Mouse (Mus musculus) ES-E14 (cell line): ENCODE data around the gene Nebl. TPM values are rescaled to one million over a fixed set of nuclear protein-coding genes. Genes with fewer than 3 reads are reported as not detected.

ENCODE experiments used
- DNase-seq: peaks from one replicate; pipeline ENCODE4 v3.0.0-alpha.2; 2013; ENCODE audit warnings: low read depth, low spot score
- H3K27ac ChIP-seq: 2 replicates; pipeline ENCODE4 v1.5.1; 2012; ENCODE audit warnings: low read depth, mild to moderate bottlenecking, low read length, moderate library complexity, mixed read lengths; ENCODE audit not compliant: poor library complexity, insufficient read depth, severe bottlenecking
- H3K36me3 ChIP-seq: 2 replicates; pipeline ENCODE4 v1.6.1; 2012; ENCODE audit warnings: mild to moderate bottlenecking, low read length, moderate library complexity, mixed read lengths; ENCODE audit not compliant: control insufficient read depth, poor library complexity, insufficient read depth, severe bottlenecking
- H3K4me1 ChIP-seq, 2 experiments: fragments of 150-350 bp in 1 of 2; sonication (generic) in 1 of 2; 2 replicates each; pipeline ENCODE4 v1.6.1; 2012; ENCODE audit warnings: low read length in 2 of 2, mild to moderate bottlenecking in 1 of 2, mixed read lengths in 1 of 2; ENCODE audit not compliant: control insufficient read depth in 2 of 2, insufficient read depth in 2 of 2, poor library complexity in 1 of 2
- H3K4me3 ChIP-seq, 2 experiments: fragments of 150-350 bp in 1 of 2; sonication (generic) in 1 of 2; 2 replicates each; pipeline ENCODE4 v1.5.1; 2012; ENCODE audit warnings: low read length in 2 of 2, low read depth in 1 of 2, mild to moderate bottlenecking in 1 of 2, mixed read lengths in 1 of 2; ENCODE audit not compliant: insufficient read depth in 1 of 2, poor library complexity in 1 of 2, severe bottlenecking in 1 of 2
- H3K9ac ChIP-seq: 2 replicates; pipeline ENCODE4 v1.6.1; 2012; ENCODE audit warnings: low read depth, mild to moderate bottlenecking, low read length, mixed read lengths; ENCODE audit not compliant: poor library complexity, insufficient read depth, severe bottlenecking
- H3K9me3 ChIP-seq: fragments of 150-350 bp; sonication (generic); 2 replicates; pipeline ENCODE4 v1.6.1; 2012; ENCODE audit warnings: low read depth, mild to moderate bottlenecking, low read length; ENCODE audit not compliant: control insufficient read depth, insufficient read depth
- CHD2 ChIP-seq: IDR thresholded peaks from 2 replicates; pipeline ENCODE4 v1.6.1; 2014; ENCODE audit warnings: mild to moderate bottlenecking, low read depth, low read length, inconsistent platforms
- HCFC1 ChIP-seq: IDR thresholded peaks from 2 replicates; pipeline ENCODE4 v1.6.1; 2012; ENCODE audit warnings: low read length, inconsistent platforms, borderline replicate concordance; ENCODE audit not compliant: insufficient read depth
- MAFK ChIP-seq: IDR thresholded peaks from 2 replicates; pipeline ENCODE4 v1.6.1; 2014; ENCODE audit warnings: mild to moderate bottlenecking, low read depth, low read length, inconsistent platforms; ENCODE audit not compliant: insufficient read depth
- ZC3H11A ChIP-seq: IDR thresholded peaks from 2 replicates; pipeline ENCODE4 v1.6.1; 2012; ENCODE audit warnings: low read depth, mild to moderate bottlenecking, inconsistent platforms, low read length, borderline replicate concordance
- ZNF384 ChIP-seq: IDR thresholded peaks from 2 replicates; pipeline ENCODE4 v1.6.1; 2012; ENCODE audit warnings: low read depth, low read length, inconsistent platforms
- in situ Hi-C, 2 experiments: fragments of 600-800 bp; cut with MboI; formaldehyde crosslinking; loops; one replicate each; pipeline ENCODE4 v1.15.1; 2025; ENCODE audit warnings: low sequenced_read_pairs in 2 of 2, inconsistent platforms in 1 of 2; ENCODE audit not compliant: unreplicated experiment in 2 of 2
- total RNA-seq: library from RNA; depleted of rRNA; stranded (reverse); fragments of 300-350 nt; gene quantifications from 2 replicates; pipeline ENCODE4 v1.2.3, GENCODE M21; 2012

Gene Nebl
- total RNA-seq, 1 experiment, result 1.2 TPM

GRCm38 (mm10) chr2:17507362-17507761 is 223.9 kb downstream of the Nebl start:
- DNase-seq, result peak; percentile 11
- no peak overlapping the region for H3K9ac ChIP-seq
- no peak overlapping the region for H3K27ac ChIP-seq
- no peak overlapping the region for H3K4me3 ChIP-seq
- no peaks in the 10 kb centered on the region for H3K4me1 ChIP-seq
- no peak for TF ChIP-seq ZC3H11A
- TF ChIP-seq HCFC1, result no peak
- no peaks in the 10 kb centered on the region for H3K36me3 ChIP-seq
- H3K9me3 ChIP-seq, result no peaks in the 10 kb centered on the region
- in situ Hi-C loops, result no loop called here

- H3K4me3 ChIP-seq, result no peak overlapping the region
- H3K27ac ChIP-seq, result no peak overlapping the region
- H3K9ac ChIP-seq, result no peak overlapping the region
- no peak for DNase-seq
- H3K9me3 ChIP-seq, result no peaks in the 10 kb centered on the region
- in situ Hi-C loops, result no loop called here
- no peaks in the 10 kb centered on the region for H3K4me1 ChIP-seq
- H3K36me3 ChIP-seq, result no peaks in the 10 kb centered on the region
- TF ChIP-seq ZC3H11A (no peak), CHD2 (no peak)
Observed at GRCm38 (mm10) chr2:17504115-17504774, 227.0 kb downstream of the Nebl start.

- H3K9ac ChIP-seq, result no peak overlapping the region
- in situ Hi-C loops, result no loop called here
- no peak overlapping the region for H3K4me3 ChIP-seq
- no peaks in the 10 kb centered on the region for H3K9me3 ChIP-seq
- no peak overlapping the region for H3K27ac ChIP-seq
- no peak for DNase-seq
- H3K36me3 ChIP-seq, result no peaks in the 10 kb centered on the region
- H3K4me1 ChIP-seq, result no peaks in the 10 kb centered on the region
- no peak for TF ChIP-seq ZC3H11A
- TF ChIP-seq ZNF384, result no peak
- TF ChIP-seq HCFC1, result no peak
- TF ChIP-seq MAFK, result no peak
- TF ChIP-seq CHD2, result no peak
Observed at GRCm38 (mm10) chr2:17501075-17501474, 230.2 kb downstream of the Nebl start.

GRCm38 (mm10) chr2:17465517-17466174 is 265.6 kb downstream of the Nebl start:
- H3K9me3 ChIP-seq, result no peaks in the 10 kb centered on the region
- DNase-seq, result no peak
- no peaks in the 10 kb centered on the region for H3K36me3 ChIP-seq
- no peak for TF ChIP-seq MAFK
- TF ChIP-seq HCFC1, result no peak
- TF ChIP-seq ZNF384, result no peak
- TF ChIP-seq ZC3H11A, result no peak
- TF ChIP-seq CHD2, result no peak
- H3K4me3 ChIP-seq, result no peak overlapping the region
- no peak overlapping the region for H3K9ac ChIP-seq
- in situ Hi-C loops, result no loop called here
- H3K27ac ChIP-seq, result no peak overlapping the region
- no peaks in the 10 kb centered on the region for H3K4me1 ChIP-seq

GRCm38 (mm10) chr2:17460434-17460833 is 270.8 kb downstream of the Nebl start:
- no peaks in the 10 kb centered on the region for H3K36me3 ChIP-seq
- no peaks in the 10 kb centered on the region for H3K9me3 ChIP-seq
- no peak overlapping the region for H3K9ac ChIP-seq
- no peaks in the 10 kb centered on the region for H3K4me1 ChIP-seq
- no peak for DNase-seq
- no peak overlapping the region for H3K4me3 ChIP-seq
- no peak overlapping the region for H3K27ac ChIP-seq
- TF ChIP-seq ZNF384 (no peak), CHD2 (no peak), ZC3H11A (no peak), HCFC1 (no peak), MAFK (no peak)
- in situ Hi-C loops, result no loop called here
